Mouse (Mus musculus) CD4-positive helper T cell, adult 2 months (primary cell): ENCODE measurements around the gene Adar.

Experiments
- DNase-seq: peaks from one replicate; pipeline ENCODE4 v3.0.0-alpha.2; 2012; ENCODE audit warnings: low read depth, missing footprints, low spot score

Gene Adar

DNA sequence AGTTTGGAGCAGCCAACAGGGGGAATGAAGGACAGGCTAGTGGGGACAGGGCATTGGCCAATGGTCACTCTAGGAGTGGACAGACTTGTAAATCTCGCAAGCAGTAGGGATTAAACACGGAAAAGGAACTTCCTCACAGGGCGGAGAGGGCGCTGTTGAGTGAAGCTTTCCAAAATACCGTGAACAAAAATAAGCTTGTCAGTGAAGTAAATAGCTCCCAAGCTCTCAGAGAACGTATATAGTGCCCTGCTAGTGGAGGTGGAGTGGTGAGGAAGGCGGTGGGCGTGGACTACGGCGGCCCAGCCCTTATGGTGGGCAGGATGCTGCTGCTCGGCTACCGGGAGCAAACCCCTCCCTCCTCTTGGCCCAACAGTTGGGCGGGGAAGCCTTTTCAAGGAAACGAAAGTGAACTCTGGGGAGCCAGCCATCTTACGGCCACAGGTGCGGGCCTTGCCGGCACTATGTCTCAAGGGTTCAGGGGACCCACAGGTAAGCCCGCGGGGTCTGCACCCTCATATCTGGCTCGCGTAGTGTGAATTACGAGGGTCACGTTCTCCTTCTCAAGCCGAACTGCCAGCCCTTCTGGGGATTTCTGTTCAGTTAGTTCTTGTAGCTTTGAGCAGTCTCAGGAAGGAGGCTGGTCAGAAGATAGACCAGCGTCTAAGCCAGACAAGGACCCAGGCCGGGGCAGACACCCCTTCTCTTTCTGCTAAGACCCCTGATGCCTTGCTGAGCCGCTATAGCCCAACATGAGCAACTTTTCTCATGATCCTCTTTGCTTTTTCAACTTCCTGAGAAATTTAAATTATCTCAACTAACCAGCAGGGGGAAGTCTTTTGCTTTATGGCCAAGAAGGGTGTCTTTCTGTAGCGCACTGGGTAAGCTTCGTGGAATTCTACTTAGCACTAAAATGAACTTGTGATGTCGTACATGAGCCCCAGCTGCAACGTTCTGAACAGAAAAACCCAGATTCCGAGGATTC is 15.8 kb downstream of the Adar start:
- peak; percentile 96 for DNase-seq

DNA sequence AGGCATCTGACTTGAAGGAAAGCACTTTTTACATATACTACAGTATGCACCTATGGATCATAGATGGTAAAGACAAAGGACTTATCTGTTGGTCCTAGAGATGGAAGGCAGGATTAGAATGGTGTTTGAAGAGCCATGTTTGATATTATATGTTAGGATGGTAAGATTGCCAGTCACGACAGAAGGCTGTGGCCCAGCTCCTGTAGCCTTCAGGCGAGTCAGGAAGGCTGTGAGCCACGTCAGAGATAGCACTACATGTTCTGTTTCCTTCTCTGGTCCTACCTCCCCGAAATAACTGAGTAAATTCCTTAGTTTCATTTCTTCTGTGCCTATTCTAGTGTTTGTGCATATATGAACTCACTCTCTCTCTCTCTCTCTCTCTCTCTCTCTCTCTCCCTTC is 17.3 kb downstream of the Adar start:
- DNase-seq = no peak

DNA sequence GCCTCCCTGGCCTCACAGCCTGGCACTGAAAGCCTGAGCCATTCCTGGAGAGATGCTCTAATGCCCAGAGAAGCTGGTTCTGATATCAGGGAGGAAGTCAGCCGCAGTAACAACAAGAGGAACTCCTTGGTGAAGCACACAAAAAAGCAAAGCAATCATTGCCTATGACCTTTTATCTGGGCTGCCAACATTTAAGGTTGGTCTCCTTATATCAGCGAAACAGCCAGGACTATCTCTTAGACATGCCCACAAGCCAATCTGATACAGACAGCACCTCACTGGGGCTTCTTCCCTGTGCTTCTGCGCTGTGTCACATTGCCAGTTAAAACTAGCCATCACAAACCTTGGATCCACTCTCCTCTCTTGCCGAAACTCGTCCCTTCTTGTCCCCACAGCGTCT is 23.7 kb downstream of the Adar start:
- no peak for DNase-seq

DNA sequence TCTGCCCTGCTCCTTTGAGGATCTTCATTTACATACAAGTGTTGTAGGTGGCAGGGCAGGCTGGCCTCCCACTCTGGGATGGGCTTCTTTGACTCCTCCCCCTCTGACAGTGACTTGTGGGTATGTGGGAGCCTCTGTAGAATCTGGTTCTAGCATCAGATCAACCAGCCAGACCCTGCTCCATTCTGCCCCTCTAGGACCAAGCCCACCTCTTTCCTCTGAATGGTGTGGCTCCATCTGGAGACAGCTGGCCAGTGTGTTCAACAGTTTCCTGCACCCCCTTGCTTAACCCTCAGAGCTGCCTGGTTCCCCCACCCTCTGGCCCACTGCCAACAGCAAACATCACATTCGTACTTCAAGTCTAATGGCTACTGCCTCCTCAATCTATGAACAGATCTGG is 37.5 kb downstream of the Adar start:
- no peak for DNase-seq

DNA sequence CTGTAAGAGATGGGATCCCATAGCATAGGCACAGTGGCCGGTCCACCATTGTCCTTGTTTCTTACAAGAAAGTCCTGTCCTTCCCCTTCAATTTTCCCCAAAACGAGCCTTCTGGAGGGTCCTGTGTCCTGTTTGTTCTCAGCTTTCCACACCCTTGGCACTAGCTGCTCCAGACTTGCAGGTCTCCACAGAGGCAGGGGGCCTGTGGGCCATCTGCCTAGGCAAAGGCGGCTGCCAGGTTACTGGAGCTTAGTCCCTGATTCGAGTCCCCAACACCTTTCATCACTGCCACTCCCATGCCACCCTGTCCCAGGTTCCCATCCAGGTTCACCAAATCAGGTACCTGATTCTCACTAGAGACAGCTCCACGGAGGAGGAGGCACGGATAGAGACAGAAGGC is 40.5 kb downstream of the Adar start:
- no peak for DNase-seq

DNA sequence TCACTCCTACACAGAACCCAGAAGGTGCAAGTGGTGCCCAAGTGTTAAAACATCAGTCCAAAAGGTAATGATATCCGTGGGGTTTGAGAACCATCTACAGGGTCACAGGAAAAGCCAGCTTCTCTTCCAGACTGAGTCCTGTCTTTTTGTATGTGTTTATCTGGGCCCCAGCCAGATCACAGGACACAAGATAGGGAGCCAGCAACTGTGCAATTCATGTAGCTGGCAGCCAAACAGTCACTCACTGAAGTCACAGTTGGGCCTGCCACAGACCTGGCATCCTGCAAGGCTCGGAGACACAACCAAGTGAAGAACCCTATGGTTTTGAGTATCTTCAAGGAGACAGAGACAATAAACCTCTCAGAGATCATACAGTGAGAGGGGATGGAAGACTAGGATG is 43.0 kb downstream of the Adar start:
- no peak for DNase-seq

DNA sequence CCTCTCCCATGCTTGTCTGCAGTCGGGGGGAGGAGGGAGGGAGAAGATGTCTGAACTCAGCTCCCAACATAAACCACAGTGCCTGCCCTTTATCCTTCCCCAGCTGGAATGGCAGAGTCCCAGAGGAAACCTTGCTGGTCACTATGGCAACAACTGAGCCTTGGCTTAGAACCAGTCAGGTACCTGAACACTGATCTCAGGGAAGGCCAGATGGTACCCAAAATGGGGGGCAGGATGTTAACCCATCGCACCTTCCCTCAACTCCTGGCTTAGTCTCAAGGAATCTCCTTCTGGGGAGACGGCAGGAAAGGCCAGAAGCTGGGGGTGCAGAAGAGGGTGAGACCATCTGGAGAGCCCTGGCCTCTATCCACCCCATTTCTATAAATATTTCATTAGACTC is 45.0 kb downstream of the Adar start:
- DNase-seq = no peak

DNA sequence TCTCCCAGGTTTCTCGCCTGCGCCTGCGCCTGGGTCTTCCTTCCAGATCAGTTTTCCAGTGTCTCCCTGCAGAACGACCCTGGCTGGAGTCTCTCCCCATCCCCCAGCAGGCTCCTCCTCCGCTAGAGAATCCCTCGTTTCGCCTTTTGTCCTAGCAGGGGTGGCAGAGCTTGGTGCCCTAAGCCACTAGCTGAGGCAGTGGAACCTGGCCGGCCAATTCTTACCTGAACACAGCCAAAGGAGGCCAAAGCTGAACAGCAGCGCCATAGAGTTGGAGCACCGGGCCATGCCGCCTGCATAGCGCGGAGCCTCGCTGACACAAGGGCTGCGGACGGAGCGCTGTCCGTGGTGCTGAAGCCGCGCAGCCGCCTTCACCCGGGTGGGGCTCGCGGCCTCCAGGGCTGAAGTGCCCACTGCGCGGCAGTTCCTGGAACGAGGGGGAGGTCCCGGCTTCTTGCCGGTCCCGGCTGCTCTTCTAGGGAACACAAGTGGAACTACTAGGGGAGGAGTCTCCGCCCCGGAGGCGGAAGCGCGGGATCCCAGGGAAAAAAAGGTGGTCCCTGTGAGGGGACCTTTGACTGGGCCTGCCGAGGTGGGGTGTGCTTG is 49.4 kb downstream of the Adar start, which contains the start of gene Chrnb2:
Gene Chrnb2 (minus strand): TSS at position 514 of the 606 bp plus-strand sequence.
- DNase-seq = peak; percentile 80

DNA sequence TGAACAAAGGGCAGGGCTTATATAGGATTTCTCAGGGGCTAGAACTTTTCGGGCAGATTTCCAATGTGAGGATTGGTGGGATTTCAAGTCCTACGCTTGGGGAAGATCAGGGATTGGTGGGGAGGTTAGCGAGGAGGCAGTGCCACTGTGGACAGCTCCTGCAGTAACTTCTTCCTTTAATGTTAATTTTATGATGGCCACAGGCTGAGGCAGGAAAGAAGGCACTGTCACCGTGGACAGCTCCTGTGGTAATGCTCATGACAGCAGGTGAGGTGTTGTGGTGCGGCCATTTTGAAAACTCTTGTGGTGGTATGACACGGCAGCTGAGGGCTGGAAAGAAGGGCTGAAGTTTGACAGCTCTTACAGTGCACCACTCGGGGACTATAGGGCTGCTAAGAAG is 54.8 kb downstream of the Adar start:
- no peak for DNase-seq

DNA sequence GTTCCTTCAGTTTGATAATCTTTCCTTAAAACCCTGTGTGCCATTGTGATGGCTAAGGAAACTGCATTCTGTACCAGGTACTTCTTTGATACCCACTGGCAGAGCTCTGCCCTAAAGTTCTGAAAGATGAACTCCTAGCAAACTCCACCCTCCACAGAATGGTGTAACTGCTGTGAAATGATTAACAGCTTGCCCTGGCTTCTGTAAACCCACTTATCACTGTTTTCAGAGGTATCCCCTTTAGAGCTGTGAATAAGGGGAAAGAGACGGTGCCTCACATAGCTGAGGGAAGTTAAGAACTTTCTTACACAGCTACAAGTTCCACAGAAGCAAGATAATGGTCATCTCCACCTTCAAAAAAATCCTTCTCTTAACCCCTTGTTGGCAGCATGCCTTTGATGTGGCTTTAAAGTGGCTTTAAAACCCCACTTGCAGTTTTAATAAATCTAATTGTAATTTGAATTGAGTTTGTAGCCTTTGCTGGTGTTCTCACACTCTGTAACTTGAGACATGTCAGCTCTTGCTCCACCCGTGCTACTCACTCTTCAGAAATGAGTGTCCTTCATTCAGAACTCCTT is 55.7 kb downstream of the Adar start:
- DNase-seq = no peak

DNA sequence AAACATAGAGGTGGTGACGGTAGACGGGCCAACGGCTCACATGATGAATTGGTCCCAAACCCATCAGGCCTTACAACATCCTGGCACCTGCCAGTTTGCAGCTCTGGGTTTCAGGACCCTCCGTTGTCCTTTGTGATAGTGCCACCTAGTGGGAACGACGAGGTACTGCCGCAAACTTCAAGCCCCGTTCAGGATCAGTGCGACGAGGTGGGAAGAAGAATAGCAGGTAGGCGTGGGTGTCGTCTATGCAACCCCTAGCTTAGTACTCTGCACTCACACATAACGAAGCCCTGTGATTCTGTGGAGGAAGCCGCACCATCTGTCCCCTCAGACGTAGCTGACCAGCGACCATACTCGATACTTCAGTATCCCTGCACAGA is 57.8 kb downstream of the Adar start:
- peak; percentile 92 for DNase-seq

DNA sequence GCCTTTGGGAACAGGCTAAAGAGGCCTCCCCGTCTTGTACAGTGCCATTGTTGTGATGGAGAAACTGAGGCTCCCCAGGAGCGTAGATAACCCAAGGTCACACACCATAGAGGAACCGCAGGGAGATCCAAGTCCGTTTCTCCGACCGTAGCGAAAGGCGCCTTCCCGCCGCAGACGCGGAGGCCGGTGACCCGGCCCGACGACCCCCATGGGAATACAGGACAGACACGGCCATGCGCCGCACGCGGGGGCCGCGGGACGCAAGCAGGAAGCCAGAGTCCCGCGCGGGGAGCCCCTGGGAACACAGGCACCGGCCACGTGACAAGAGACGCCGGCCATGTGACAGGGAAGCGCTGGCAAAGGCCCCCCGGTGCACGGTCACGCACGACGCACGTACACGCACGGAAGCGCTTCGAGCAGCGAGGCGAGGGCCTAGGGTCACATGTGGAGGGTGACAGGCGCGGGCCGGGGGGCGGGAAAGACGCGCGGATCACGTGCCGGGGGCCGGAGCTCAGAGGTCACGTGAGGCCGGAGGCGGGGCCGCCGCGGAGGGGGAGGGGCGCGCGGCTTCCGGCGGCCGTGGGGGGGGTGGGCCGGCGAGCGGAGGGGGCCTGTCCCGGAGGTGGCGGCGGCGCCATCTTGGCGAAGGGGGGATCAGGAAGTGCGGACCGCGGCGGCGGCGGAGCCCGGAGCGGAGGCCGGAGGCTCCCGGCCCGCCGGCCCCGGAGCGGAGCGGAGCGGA is 58.3 kb downstream of the Adar start, which contains the start of gene Ube2q1:
Gene Ube2q1 (plus strand): TSS at position 649 of the 742 bp plus-strand sequence.
- DNase-seq = peak; percentile 98

DNA sequence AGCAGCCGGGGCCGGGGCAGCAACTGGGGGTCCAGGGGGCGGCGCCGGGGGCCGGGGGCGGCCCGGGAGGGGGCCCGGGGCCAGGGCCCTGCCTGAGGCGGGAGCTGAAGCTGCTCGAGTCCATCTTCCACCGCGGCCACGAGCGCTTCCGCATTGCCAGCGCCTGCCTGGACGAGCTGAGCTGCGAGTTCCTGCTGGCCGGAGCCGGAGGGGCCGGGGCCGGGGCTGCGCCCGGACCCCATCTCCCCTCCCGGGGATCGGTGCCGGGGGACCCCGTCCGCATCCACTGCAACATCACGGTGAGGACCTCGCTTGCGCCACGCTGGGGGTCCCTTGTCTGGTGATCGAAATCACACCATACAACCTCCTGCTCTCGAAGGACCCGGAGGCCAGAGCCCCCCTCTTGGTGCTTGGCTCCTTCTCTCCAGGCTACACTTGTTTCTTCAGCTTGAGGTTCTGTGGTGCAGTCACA is 59.0 kb downstream of the Adar start:
- DNase-seq = no peak

DNA sequence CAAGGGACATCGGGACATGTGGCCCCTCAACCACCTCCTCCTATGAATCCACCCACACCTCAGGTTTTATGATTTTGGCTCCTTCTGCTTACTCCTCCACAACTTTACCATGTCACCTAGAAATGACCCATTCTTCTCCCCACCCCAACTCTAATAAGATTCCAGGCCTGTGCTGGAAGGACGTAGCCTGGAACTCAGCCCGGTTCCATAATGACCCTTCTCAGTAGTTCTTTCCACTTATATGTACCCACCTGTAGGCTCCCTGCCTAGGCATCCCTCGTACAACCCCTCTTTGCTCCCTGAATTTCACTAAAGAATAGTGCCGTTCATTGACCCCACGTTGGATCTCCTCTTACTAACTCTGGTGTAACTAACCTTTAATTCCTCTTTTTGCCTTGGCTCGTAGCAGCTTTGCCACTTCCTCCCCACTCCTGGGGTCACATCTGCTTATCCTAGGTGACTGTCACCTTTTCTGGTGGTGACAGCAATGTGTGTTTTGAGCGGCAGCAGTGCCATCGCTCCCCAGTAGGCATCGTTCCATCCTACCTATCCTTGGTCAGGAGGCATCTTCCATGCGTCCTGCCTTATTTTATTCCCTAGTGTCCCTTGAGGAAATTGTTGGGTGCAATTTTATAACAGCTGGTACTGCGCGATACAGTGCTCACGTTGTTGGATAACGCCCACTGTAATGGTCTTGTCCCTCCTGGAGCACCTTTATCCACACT is 59.6 kb downstream of the Adar start:
- DNase-seq = peak; percentile 30

DNA sequence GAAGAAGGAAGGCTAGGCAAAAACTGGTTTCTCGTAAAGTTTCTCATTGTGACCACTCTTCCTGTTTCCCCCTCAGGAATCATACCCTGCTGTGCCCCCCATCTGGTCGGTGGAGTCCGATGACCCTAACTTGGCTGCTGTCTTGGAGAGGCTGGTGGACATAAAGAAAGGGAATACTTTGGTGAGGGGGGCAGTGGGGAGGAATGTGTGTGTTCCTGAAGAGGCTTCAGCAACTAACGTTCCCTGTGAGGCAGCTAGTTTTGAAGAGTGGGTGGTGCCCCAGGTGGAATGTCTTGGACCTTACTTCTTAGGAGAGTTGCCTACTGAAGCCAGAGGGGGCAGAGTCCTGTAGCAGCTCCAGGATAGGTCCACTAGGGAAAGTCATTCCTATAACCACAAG is 61.2 kb downstream of the Adar start:
- DNase-seq = no peak

DNA sequence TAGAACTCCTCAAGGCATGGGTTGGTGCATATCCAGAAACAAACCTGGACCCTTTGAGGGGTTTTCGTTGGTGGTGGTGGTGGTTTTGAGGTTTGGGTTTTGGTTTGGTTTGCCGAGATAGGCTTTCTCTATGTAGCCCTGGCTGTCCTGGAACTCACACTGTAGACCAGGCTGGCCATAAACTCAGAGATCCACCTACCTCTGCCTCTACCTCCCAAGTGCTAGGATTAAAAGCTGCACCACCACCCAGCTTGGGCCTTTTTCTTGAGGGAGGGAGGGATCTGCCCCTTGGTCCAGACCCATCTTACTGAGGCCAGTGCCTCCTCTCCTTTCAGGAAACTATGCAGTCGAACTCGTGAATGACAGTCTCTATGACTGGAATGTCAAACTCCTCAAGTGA is 65.3 kb downstream of the Adar start:
- DNase-seq = no peak

DNA sequence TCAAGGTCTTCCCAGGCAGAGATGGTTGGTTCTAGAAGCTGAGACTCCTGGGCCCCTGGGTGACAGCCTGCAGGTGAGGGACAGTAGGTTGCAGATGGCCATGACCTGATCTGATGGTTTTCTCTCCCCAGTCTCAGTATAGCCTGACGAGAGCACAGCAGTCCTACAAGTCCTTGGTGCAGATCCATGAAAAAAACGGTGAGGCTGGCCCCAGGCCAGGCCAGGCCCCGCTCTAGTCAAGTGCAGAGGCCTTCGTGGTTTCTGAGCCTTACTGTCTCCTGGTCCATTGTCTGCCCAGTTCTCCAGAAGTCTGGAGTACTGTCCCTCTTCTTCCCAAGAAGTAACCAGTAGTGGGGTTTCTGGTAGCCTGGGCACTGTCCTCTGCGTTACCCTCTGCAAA is 66.8 kb downstream of the Adar start:
- DNase-seq = no peak

DNA sequence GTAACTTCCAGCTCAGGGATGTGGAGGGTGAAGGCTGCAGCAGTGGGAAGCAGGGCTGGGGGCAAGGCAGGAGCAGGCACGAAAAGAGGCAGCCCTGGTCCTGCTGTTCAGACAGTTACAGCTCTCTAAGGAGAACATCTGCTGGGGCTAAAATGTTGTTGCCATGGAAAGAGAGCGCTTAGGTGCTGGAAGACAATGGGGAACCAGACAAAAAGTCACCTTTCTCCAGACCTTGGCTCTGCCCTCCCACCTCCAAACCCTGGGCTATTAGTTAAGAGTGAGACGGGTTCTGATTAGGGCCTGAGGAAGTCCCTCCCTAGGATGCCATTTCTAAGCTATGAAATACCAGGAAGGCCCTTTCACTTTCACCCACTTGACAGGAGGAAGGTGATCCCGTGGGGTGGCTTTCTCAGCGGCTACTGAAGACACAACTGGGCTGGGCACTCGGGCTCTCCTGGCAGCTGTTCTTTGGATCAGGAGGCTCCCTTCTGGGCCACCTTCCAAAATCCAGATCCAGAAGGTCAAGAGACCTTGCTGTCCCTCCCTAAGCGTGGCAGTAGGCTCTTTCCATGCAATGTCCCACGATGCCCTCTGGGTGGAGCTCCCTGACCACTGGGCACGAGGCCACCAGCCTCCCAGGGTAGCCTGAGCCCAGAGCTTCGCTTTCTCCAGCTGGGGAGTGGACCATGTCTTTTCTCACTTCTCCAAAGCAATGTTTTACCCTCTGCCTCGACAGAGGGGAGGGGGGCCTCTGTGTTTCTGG is 70.3 kb downstream of the Adar start:
- DNase-seq = peak; percentile 28

DNA sequence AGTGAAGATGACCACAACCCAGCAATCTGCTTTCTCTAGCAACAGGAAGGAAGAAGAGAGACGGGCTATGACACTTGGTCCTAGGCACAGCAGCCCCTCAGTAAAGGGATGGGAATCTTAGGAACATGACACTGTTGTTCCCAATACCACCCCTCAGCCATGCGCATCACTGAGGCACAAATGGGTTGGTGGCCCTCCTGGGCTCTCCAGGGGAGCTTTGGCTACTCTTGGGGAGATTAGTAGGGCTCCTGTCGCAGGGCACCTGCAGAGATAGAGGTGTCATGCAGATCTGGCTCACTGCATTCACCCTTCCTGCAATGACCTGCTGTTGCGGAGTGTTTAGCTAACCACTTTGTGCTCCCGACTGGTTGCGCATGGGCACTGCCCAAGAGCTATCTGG is 71.5 kb downstream of the Adar start:
- DNase-seq = no peak

DNA sequence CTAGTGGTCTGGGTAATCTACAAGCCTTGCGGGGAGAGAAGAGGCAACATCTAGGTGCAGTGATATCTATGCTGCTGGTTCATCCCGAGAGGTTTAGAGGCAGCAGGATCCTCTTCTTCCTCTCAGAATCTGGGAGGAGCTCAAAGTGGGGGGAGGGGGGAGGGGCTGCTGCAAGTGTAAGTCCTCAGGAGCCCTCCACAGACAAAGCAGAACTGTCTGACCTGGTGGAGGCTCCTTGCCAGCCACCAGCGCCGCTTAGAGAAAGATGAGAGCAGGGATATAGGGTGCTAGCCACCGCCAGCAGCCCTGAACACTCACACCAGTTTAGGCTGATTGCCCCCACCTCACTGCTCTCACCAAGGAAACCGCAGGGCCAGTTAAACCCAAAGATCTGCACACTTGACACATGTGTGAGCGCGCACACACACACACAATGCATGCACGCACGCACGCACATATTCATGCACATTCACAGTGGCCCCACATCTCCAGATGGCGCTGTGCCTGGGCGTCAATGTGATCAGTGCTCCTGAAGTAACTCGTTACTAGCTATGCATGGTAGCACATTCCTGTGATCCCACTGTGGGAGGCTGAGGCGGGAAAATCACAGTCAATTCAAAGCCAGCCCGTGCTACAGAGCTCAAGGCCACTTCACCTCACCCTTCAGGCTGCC is 74.0 kb downstream of the Adar start:
- no peak for DNase-seq
